Mouse (Mus musculus) cerebellum, adult (tissue): ENCODE results near the gene Ankrd52.
A peak's percentile ranks its signal among the peaks of the same experiment; 100 is the strongest.
"Not testable (repeated sequence)": the region's sequence is repeated elsewhere in the genome, so short reads cannot be mapped to it uniquely, and the experiment has no call there.

Experiments
- ATAC-seq: cut with Nextera tagmentation; 2 replicates; pipeline ENCODE4 v1.9.2; 2017; ENCODE audit warnings: mild to moderate bottlenecking, moderate library complexity, mixed read lengths; ENCODE audit not compliant: insufficient number of reproducible peaks, low FRiP score, low TSS enrichment

Gene Ankrd52

DNA sequence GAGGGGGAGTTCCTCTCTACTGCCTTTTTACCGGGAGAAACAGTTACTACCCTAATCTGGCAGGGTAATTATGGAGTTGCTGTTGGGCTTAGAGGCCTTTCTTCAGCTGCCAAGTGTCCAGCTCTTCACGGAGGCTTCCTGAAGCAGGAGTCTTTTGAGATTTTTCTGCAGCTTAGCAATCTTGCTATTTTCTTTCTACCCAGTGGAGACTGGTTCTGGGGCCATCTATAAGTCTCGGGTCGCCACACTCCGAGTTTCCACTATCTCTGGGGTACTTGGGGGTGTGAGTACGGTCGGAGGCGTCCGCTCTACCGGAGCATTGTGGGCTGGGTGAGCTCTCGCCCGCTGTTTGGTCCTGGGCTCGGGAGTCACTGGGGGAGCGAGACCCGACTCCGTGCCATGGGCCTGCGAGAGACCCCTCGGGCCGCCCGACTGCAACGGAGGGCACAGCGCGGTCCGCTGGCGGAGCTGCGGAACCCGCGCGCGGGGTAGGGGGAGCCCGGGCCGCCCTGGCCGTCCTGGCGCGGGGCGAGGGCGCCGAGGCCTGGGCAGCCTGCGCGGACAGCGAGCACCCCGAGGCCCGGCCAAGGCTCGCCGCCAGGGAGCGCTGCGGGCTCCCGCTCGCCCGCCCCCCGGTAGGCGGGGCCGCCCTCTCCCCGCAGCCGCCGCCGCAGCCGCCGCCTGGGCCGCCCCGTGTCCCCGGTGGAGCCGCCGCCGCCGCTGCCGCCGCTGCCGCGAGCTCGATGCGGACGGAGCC is at the start of gene Ankrd52:
Gene Ankrd52 (plus strand): TSS at position 661 of the 757 bp plus-strand sequence.
- peak; percentile 72 for ATAC-seq

DNA sequence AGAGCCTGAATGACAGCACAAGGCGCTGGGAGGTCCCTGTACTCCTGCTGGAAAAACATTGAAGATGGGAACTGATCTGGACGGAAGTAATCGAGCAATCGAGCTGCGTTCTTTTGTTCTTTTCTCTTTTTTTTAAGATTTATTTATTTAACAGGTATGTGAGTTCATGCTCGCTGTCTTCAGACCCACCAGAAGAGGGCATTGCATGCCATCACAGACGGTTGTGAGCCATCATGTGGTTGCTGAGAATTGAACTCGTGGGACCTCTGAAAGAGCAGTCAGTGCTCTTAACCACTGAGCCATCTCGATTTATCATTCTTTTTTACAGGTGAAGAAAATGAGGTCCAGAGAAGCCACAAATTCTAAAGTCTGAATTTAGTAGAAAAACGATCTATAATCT is 49.3 kb upstream of the Ankrd52 start:
- no peak for ATAC-seq

DNA sequence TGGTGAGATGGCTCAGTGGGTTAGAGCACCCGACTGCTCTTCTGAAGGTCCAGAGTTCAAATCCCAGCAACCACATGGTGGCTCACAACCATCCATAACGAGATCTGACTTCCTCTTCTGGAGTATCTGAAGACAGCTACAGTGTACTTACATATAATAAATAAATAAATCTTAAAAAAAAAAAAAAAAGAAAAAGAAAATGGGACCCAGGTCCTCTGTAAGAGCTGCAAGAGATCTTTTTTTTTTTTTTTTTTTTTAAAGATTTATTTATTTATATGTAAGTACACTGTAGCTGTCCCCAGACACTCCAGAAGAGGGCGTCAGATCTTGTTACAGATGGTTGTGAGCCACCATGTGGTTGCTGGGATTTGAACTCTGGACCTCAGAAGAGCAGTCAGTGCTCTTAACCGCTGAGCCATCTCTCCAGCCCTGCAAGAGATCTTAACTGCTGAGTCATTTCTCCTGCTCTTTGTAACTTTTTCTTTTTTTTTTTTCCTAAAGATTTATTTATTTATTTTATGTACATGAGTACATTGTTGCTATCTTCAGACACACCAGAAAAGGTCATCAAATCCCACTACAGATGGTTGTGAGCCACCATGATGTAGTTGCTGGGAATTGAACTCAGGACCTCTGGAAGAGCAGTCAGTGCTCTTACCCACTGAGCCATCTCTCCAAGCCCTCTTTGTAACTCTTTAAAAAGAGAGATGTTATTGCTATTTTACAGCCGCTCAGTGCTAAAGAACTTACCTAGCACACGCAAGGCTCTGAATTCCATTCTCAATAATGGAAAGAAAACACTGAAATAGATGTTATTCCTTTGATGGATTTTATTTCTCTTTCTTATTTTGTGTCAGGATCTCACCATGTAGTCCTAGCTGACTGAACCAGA is 44.3 kb upstream of the Ankrd52 start:
- ATAC-seq = not testable (repeated sequence)

DNA sequence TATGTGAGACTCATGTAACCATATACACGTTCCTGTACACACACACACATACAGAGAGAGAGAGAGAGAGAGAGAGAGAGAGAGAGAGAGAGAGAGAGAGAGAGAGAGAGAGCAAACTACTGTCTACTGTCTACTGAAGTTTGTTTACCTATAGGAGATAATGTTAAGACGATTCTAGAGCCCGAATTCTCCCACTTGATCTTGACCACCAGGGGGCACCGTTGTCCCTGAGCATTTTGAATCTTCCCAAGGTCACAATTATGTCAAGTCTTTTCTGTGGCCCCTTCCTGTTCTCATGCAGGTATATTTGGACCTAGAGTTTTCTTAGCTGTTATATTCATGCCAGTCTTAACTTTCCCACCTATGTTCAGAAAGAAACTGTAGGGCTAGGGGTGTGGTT is 41.3 kb upstream of the Ankrd52 start:
- ATAC-seq = no peak

DNA sequence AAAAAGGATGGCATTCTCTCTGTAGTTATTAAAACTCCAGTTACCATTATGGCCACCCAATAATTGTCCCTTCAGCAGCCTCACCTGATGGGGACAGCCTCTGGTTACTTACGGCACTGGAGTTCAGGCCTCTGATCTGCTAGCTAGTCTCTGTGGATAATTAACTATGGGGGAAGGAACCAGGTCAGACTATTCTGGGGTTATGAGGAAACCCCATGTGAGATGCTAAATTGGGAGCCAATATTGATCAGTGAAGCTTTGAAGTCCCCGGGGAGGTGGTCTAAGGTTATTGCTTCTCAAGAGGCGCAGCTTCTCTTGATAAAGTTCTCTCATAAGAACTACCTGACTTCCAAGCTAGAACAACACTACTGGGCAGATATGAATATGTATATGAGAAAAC is 40.7 kb upstream of the Ankrd52 start:
- ATAC-seq = no peak

DNA sequence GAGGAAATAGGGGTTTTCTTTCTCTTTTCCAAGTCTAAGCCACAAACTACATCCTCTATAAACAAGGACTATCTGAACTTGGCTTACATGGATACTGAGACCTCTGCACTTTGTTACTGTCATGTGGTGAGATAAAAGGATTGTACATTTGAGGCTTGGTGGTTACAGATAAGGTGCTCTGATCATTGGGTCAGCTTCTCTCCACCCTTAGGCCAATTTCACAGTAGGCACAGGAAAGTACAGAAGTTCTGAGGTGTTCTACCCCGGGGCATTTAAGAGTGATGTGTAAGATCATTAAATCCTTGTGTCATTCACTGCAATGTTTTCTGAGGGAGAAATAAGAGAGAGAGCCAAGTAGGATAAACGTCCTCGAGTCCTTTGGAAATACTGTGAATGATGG is 40.3 kb upstream of the Ankrd52 start:
- ATAC-seq = no peak

DNA sequence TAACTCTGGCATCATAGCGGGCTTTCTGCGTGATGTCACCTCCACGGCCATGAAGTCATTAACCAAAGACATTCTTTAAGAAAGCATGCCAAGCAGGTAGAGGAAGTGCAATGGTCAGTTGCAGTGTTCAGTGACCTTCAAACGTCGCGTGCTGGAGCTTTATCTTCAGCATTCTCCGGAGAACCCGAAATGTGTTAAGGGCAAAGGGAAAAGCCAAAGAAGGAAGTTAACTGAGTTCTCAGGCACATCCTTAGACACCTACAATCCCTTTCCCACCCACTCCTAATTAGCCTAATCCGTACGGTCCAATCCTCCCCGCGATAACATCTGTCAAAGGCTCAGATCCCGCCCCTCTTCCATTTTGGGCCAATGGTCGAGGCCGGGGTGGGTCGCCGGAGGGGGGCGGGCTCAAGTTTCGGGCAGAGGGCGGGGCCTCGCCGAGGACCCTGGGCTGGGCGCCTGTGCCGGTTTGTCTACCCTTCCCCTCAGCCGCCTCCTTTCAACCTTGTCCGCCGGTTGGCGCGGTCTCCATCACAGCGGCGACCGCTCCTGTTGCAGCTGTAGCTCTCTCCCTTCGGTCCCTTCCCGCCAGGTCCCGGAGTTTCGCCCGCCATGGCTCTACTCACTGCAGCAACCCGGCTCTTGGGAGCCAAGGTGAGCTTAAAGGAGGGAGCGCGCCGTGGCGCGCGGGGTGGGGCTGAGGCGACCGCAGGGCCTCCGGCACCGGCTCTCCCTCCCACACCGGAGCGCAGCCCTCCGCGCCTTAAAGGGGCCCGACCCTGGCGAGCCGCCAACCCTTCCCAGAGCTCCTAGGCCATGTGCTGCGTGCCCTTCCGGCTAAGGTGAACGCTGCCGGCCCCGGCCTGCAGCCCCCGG is 39.4 kb upstream of the Ankrd52 start, which contains the start of gene Cs:
Gene Cs (plus strand): TSS at position 429 of the 876 bp plus-strand sequence.
- ATAC-seq = peak; percentile 88

DNA sequence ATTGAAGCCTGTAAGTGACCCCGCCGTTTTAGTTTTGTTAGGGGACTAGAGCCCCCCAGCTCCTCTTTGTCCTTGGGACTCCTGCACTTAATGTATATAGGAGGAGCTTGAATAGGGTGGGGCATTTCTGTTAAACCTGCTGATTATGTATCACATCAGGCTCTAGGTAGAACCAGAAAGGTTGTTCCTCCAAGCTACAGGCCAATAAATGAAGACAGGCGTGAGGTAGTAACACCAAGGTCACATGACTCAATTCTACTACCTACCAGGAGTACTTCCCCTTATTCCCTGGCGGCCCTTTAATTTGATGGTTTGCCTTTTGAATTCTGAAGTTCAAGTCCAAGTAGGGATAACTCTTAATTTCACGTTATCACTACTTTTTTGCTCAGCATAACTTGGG is 38.5 kb upstream of the Ankrd52 start:
- ATAC-seq = no peak

DNA sequence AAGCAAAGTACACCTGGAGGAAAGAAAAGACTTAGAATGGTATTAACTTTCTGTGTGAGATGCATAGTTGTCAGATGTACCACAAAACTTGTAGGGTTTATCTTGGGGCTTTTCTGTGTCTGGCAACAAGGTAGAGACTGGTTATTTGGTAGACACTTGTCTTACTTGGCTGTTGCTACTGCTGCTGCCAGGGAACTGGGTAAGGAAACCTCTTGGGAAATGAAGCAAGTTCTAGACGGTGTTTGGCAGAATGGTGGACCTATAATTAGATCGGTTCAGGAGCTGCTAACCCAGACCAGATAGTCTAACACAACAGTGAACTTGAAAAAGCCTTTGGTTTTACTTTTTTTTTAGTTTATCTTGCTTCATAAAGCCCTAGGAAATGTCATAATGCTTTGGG is 38.0 kb upstream of the Ankrd52 start:
- no peak for ATAC-seq

DNA sequence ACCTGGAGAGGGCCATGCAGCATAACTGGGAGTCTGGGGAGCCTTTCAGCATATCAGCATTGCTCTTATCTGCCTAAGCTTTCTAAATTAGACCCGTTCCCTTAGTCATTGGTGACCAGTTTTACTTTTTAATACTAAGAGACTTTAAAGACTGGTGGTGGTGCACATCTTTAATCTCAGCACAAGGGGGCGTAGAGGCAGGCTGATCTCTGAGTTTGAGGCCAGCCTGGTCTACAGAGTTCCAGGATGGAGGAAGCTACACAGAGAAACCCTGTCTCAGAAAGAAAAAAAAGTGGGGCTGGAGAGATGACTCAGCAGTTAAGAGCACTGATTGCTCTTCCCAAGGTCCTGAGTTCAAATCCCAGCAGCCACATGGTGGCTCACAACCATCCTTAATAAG is 36.7 kb upstream of the Ankrd52 start:
- ATAC-seq = no peak

DNA sequence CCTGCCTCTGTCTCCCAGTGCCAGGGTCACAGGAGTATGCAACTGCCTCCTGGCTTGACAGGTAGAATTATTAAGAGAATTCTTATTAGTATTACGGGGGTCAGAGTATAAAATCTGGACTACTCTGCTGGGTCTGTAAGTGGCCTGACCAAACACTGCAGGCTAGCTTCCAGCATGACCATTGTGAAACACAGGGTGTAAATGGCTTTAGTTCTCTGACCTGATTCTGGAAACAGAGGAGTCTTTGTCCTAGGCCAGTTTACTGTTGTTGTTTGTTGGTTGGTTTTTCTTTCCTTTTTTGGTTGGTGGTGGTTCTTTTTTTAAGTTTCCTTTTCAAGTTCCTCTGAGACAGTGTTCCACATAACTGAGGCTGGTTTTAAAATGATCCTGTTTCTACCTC is 33.5 kb upstream of the Ankrd52 start:
- ATAC-seq = no peak

DNA sequence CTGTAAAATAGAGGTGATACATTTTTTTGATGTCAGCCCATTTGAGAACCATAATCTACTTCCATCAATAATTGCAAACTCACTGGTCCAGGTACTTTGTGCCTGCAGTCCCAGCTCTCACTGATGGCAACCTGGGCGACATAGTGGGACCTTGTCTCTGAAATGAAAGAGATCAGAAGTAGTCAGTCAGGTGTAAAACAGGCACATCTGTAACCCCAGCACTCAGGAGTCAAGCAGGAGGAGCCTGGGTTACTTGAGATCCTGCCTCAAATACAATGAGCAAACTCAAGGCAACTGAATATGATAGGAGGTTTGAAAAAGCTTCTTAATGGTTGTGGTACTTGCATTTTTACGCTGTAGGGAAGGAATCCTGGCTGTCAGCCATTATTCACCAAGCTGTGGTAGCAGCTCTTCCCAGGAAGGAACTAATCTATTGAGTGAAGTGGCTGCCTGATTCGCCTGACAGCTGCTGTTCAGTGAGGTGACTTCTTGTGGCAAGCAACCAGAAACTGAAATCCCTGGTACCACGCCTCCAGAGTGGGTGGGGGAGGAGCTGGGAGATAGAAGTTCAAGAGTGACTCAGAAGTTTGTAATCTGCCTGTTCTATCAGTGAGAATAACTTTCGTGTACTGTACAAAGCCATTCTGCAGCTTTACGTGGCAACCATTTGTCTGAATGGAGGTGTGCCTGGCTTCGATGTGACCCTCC is 32.2 kb upstream of the Ankrd52 start:
- ATAC-seq = no peak

DNA sequence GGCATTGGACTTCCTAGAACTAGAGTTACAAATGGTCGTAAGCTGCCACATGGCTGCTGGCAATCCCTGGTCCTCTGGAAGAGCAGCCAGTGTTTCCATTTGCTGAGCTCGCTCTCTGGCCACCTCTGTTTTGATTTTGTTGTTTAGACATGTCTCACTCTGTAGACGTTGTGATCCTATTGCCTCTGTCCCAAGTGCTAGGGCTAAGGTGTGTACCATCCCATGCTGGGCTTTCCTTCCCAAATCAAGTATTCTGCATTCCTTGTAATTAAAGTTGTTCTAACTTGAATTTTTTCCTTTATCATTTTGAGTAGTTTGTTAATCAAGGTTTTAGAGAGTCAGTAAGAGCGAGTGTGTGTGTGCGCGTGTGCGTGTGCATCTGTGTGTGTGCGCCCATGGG is 29.4 kb upstream of the Ankrd52 start:
- no peak for ATAC-seq

DNA sequence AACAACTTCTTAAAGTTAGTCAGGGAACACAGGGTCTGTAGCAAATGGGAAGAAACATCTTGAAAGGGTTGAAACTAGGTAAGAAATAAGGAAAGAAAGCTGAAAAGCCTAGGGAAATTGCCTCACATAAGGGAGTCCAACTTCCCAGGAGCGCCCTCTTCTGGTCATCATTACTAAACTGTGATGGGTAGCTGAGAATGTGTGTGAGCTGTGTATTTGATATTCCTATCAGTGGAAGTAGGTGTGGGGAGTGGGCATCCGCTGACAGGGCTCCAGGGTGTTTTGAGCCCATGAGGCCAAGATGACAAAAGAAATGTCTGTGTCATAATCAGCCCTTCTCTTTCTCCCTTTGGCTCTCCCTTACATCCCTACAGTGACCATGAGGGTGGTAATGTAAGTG is 18.1 kb upstream of the Ankrd52 start:
- no peak for ATAC-seq

DNA sequence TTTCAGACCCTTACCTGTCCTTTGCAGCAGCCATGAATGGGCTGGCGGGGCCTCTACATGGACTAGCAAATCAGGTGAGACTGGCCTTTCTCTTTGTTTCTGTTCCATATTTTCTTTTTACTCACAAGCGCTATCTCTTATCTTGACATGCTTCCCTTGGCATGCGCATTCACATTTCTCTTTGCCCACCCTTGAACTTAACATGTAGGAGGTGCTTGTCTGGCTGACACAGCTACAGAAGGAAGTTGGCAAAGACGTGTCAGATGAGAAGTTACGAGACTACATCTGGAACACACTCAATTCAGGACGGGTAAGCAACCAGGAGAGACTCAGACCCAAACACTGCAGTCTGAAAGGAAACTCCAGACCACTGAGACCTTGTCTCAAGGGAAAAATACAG is 17.7 kb upstream of the Ankrd52 start:
- ATAC-seq = no peak

DNA sequence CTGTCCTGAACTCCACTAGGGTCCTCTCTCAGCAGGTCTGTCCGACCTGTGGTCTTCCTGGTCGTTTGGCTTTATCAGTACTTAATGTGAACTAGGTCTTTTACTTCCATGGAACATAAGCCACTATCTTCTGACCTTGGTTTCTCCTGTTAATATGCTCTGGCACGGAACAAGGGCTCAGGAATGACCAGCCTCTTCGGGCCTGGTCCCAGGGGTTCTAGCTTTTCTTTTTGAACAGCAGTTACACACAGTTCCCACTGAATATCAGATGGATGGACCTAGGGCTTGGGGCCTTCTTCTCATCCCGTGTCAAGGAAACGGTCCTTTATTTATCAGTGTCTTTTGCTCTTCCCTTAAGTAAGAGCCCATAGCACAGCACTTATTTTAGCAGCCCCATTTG is 15.1 kb upstream of the Ankrd52 start:
- no peak for ATAC-seq

DNA sequence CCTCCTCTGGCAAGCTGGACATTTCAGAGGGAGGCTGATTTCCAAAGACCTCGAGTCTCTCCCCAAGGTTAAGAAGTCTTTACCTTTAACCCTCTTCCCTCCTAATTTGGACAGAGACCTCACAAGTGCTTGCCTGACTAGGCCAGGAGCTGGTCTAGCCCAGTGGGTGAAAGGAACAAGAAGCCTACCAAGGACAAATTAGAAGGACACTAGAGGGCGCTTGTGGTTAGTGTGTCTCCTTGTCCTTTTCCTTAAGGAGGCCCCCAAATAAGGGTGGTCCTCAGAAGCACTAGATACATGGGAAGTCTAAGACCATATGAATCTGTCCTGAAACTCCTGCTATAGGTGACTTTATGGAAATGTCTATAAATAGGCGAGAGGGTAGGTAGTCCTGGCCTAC is 14.3 kb upstream of the Ankrd52 start:
- no peak for ATAC-seq

DNA sequence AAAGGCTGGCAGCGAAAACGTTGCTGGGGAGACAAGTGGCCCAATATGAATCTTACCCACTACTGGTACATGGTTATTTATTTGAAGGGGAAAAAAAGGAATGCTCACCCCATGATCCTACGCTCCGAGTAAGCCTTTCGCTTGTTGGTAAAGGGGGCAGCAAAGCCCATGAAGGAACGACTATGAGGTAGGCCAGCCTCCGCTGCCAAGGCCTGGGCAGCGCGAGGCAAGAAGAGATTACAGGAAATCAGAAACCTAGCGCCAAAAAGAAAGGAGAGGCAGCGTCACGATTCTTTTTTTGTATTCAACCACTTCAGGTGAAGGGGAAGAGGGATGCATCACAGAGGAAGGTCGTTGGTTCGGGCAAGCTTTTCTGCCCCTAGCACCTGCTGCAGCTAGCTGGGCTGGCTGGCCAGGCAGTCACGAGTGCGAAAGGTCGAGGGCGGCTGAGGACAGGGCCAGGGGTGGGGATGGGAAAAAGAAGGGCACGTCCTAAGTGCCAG is 9.0 kb upstream of the Ankrd52 start:
- no peak for ATAC-seq

DNA sequence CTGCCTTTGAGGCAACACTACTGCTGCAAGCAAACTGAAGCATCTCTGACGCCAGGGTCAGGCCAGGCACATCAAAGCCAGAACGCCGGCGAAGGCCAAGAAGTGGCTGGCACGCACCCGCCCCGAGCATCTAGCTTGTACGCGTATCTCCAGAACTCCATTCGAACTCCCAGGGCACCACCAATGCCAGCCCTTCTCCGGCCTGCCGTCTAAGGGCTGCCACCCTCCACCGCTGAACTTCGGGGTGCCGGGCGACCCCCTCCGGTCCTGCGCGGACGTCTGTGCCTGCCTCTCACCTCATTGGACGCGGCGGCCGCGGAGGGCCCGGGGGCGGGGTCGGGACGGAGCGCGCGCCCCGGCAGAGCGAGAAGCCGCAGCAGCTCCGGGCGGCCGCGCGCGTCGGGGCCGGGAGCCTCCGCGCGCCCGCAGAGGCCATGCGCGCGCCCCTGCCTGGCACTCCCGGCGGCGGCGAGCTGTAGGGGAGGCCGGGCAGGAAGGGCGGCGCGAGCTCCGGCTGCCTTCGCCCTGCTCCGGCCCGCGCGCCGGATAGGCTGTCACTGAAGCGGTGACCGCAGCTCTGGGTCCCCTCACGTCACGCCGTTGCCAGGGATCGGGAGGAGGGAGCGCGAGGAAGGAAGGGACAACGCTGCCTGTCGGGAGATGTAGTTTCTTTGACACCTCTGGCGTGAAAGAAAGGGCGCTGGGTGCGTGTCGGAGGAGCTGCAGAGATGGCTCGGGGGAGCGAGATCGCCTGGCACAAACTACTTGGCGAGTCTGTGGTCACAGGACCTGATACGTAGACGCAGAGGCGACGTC is 8.3 kb upstream of the Ankrd52 start, which contains the start of gene Coq10a:
Gene Coq10a (minus strand): TSS at position 596 of the 816 bp plus-strand sequence.
- ATAC-seq = peak; percentile 91
